Mouse (Mus musculus) limb, embryonic 14.5 days (tissue): ENCODE data around the gene Gmip. TPM values are rescaled to one million over a fixed set of nuclear protein-coding genes. Genes with fewer than 3 reads are reported as not detected.

Experiments used
- ATAC-seq: fragments of 200-750 bp; cut with Nextera tagmentation; 2 replicates; pipeline ENCODE4 v1.8.0; 2017; ENCODE audit warnings: low read depth, moderate number of reproducible peaks, moderate TSS enrichment; ENCODE audit not compliant: low FRiP score
- DNase-seq: peaks from one replicate; pipeline ENCODE4 v3.0.0-alpha.2; 2015; ENCODE audit warnings: low spot score
- H3K27ac ChIP-seq: fragments of 300-500 bp; sonication (generic); replicated peaks from 2 replicates; pipeline ENCODE4 v1.5.1; 2014; ENCODE audit warnings: low read depth, mild to moderate bottlenecking, low read length, moderate library complexity, mixed read lengths
- H3K27me3 ChIP-seq: fragments of 300-500 bp; sonication (generic); 2 replicates; pipeline ENCODE4 v1.6.1; 2014; ENCODE audit warnings: low read length, mixed read lengths; ENCODE audit not compliant: control insufficient read depth, insufficient read depth
- H3K36me3 ChIP-seq: fragments of 300-500 bp; sonication (generic); 2 replicates; pipeline ENCODE4 v1.6.1; 2014; ENCODE audit warnings: mild to moderate bottlenecking, low read length, moderate library complexity, mixed read lengths; ENCODE audit not compliant: control insufficient read depth, insufficient read depth
- H3K4me1 ChIP-seq: fragments of 300-500 bp; sonication (generic); 2 replicates; pipeline ENCODE4 v1.6.1; 2014; ENCODE audit warnings: antibody characterized with exemption, low read length, mixed read lengths; ENCODE audit not compliant: control insufficient read depth, insufficient read depth
- H3K4me2 ChIP-seq: fragments of 300-500 bp; sonication (generic); replicated peaks from 2 replicates; pipeline ENCODE4 v1.6.1; 2014; ENCODE audit warnings: low read depth, mild to moderate bottlenecking, low read length, moderate library complexity; ENCODE audit not compliant: severe bottlenecking
- H3K4me3 ChIP-seq: fragments of 300-500 bp; sonication (generic); replicated peaks from 2 replicates; pipeline ENCODE4 v1.5.1; 2014; ENCODE audit warnings: low read length
- H3K9ac ChIP-seq: fragments of 300-500 bp; sonication (generic); 2 replicates; pipeline ENCODE4 v1.6.1; 2014; ENCODE audit warnings: mild to moderate bottlenecking, low read depth, low read length, moderate library complexity; ENCODE audit not compliant: severe bottlenecking
- H3K9me3 ChIP-seq: fragments of 300-500 bp; sonication (generic); 2 replicates; pipeline ENCODE4 v1.6.1; 2016; ENCODE audit warnings: low read length; ENCODE audit not compliant: control insufficient read depth
- POLR2A ChIP-seq: fragments of 200-500 bp; IDR thresholded peaks from 2 replicates; pipeline ENCODE4 v1.8.0; 2012; ENCODE audit warnings: inconsistent platforms, mild to moderate bottlenecking, moderate library complexity, borderline replicate concordance; ENCODE audit not compliant: insufficient read depth, insufficient read length; ENCODE audit errors: extremely low read depth
- WGBS: fragments of 180-500 bp; shearing (Covaris S2); extraction: QIAGEN DNeasy Blood & Tissue Kit; methylation state at CpG from one replicate; pipeline ENCODE4 v1.1.7; 2014; 5-methylcytosine and 5-hydroxymethylcytosine counted together
- polyA plus RNA-seq, 2 experiments: library from polyadenylated mRNA; depleted of rRNA in 1 of 2; stranded (reverse) in 1 of 2; unstranded in 1 of 2; fragments of >200 nt; fragmentation: Nextera tagmentation in 1 of 2; extraction: Ambion mirVana in 1 of 2; gene quantifications; 2 replicates each; pipeline versions ENCODE4 v1.2.1 to v1.2.3; 2012 to 2014

Gene Gmip
- polyA plus RNA-seq, 2 experiments, result 7.7 to 25.4 TPM

GRCm38 (mm10) chr8:69822386-69823191 is 14.1 kb downstream of the Gmip start, which contains the start of gene Lpar2:
TSS of gene Lpar2 (plus strand) at chr8:69822429.
- Histone ChIP-seq H3K36me3 (peaks cover 21% of the 10 kb centered on the region), H3K9me3 (no peaks in the 10 kb centered on the region), H3K4me2 (peak within 1 kb of the TSS; percentile 70), H3K27ac (peak within 1 kb of the TSS; percentile 71), H3K27me3 (no peaks in the 10 kb centered on the region), H3K9ac (peak within 1 kb of the TSS; percentile 71), H3K4me1 (peaks cover 17% of the 10 kb centered on the region), H3K4me3 (peak within 1 kb of the TSS; percentile 51)
- under 1% methylated on average over 21 of the region's 35 CpGs for WGBS
- DNase-seq (peak; percentile 79), ATAC-seq (peak; percentile 87)
- no peak for TF ChIP-seq POLR2A

GRCm38 (mm10) chr8:69826371-69826770 is 17.9 kb downstream of the Gmip start:
- DNase-seq, result no peak
- 92% methylated on average over 12 of the region's 12 CpGs for WGBS
- H3K4me1 ChIP-seq, result peaks cover 17% of the 10 kb centered on the region
- no peaks in the 10 kb centered on the region for H3K27me3 ChIP-seq
- H3K4me3 ChIP-seq, result no peak overlapping the region
- no peaks in the 10 kb centered on the region for H3K9me3 ChIP-seq
- no peak for TF ChIP-seq POLR2A
- no peak overlapping the region for H3K9ac ChIP-seq
- H3K36me3 ChIP-seq, result peaks cover 22% of the 10 kb centered on the region
- no peak overlapping the region for H3K27ac ChIP-seq
- ATAC-seq, result no peak
- H3K4me2 ChIP-seq, result no peak overlapping the region

- no peak for TF ChIP-seq POLR2A
- ATAC-seq, result peak; percentile 98
- peak within 1 kb of the TSS; percentile 54 for H3K4me3 ChIP-seq
- H3K9ac ChIP-seq, result peak within 1 kb of the TSS; percentile 59
- no peaks in the 10 kb centered on the region for H3K27me3 ChIP-seq
- H3K36me3 ChIP-seq, result peaks cover 10% of the 10 kb centered on the region; the same call in 1 of the 2 replicates
- H3K9me3 ChIP-seq, result no peaks in the 10 kb centered on the region
- DNase-seq, result peak; percentile 97
- H3K4me1 ChIP-seq, result peaks cover 7% of the 10 kb centered on the region; the same call in 1 of the 2 replicates
- H3K27ac ChIP-seq, result peak within 1 kb of the TSS; percentile 5; the same call in 1 of the 2 replicates
- WGBS, result under 1% methylated on average over 35 of the region's 38 CpGs
- H3K4me2 ChIP-seq, result peak within 1 kb of the TSS; percentile 91
These were observed 23.9 kb downstream of the Gmip start, which contains the start of gene Pbx4 for GRCm38 (mm10) chr8:69832298-69832853. TSS of gene Pbx4 (plus strand) at chr8:69832491.

- H3K4me3 ChIP-seq, result no peak overlapping the region
- no peaks in the 10 kb centered on the region for H3K27me3 ChIP-seq
- no peak overlapping the region for H3K9ac ChIP-seq
- H3K36me3 ChIP-seq, result no peaks in the 10 kb centered on the region
- no peak for TF ChIP-seq POLR2A
- ATAC-seq, result no peak
- no peak overlapping the region for H3K4me2 ChIP-seq
- DNase-seq, result no peak
- no peaks in the 10 kb centered on the region for H3K9me3 ChIP-seq
- H3K27ac ChIP-seq, result no peak overlapping the region
- peaks cover 4% of the 10 kb centered on the region; the same call in 1 of the 2 replicates for H3K4me1 ChIP-seq
- 64% methylated on average over 8 of the region's 8 CpGs for WGBS
These were observed 28.7 kb downstream of the Gmip start for GRCm38 (mm10) chr8:69837057-69837682.
